Mouse (Mus musculus): ENCODE data around the gene Foxj1.

DNA sequence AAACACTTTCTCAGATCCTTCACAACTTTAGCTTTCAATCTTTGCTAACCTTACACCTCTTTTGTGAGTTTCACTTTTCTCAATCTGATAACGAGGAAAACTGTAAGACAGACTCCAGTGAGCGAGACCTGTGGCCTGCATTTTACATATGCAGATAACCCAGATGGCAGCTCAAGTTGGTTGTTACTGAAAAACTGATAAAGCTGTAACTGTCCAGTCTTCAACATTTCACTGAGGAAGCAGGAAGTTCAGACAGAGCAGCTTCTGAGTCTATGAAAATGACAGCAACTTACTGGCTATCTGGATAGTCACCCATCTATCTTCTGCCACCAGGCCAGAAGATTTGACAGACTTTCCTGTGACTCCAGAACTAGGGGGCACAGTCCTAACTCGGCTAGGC is 25.6 kb downstream of the Foxj1 start:
- TF ChIP-seq EP300 (IDR thresholded peaks at IDR 0.05; ENCODE audit: insufficient read depth, low read depth, low read length) = no peak
- no peak for TF ChIP-seq POLR2A (IDR thresholded peaks at IDR 0.05; ENCODE audit: insufficient read depth, low read length)
- no peak for TF ChIP-seq CTCF (IDR thresholded peaks at IDR 0.05; ENCODE audit: low read depth, low read length)
